Mouse (Mus musculus) T-helper 17 cell (primary cell): ENCODE measurements around the gene Pde8a.

Source experiments
- in situ Hi-C, 2 experiments: fragments of 300-600 bp; cut with MboI, MseI; formaldehyde crosslinking; loops; 1 replicate in 1 of 2; 2 replicates in 1 of 2; pipeline ENCODE4 v1.15.1; 2025; ENCODE audit warnings: high pct_unique_total_duplicates in 2 of 2

Pde8a gene

DNA sequence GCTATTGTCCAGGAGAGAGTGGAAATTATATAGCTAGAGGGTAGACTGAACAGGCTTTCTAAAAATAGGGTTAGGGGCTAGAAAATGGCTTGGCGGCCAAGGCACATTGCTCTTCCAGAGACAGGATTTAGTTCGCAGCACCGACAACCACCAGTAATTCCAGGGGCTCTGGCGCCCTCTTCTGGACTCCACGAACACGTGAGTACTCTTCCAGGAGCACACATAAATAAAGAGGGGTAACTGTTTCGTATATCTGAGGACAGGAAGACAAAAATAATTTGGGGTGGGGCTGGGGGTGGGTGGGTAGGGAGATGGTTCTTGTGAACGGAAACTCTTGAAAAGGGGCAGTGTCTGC is 123.0 kb downstream of the Pde8a start:
- in situ Hi-C loops: no loop called here

DNA sequence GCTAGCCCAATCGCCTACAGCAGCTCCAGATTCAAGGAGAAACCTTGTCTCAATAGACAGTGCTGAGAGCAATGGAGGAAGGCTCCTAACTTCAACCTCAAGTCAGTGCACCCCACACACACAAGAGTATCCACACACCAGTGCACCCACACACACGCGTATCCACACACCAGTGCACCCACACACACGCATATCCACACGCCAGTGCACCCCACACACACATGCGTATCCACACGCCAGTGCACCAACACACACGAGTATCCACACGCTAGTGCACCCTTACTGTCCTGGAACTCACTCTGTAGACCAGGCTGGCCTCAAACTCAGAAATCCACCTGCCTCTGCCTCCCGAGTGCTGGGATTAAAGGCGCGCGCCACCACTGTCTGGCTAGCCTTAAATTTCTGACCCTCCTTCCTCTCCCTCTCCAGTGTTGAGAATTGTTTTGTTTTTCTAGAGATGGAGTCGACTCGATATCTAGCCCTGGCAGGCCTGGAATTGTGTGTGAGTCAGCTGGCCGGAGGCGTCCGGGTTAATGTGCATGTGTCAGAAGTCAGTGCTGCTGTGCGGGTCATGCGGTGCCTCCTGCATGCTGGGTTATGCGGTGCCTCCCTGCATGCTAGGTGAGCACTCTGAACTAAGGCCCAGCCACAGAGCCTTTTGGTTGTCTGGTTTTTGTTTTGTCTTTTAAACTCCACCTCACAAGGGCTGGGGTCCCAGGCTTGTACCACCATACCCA is 124.6 kb downstream of the Pde8a start:
- in situ Hi-C loops: no loop called here

- in situ Hi-C loops: no loop called here
Measured at GRCm38 (mm10) chr7:81338522-81338873, 125.1 kb downstream of the Pde8a start.

DNA sequence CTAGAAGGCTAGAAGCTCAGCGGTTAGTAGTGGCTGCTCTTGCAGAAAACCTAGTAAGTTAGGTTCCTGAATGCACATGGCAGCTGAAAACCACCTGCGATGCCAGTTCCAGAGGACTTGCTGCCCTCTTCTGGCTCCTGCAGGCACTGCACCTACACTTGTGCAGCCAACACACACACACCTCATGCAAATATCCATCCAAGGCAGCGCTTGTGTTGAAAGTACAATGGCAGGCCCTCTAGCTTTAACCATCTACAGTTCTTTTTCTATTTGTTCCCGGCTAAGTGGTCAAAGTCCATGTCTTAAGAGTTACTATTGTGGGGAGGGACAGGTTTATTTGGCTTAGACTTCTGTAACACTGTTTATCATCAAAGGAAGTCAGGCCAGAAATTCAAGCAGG is 126.4 kb downstream of the Pde8a start:
- in situ Hi-C loops: loop anchor here in 1 of 2 experiments (5.0 kb wide), 1 partner anchor 177 kb away; no protein-coding TSS in a partner anchor

DNA sequence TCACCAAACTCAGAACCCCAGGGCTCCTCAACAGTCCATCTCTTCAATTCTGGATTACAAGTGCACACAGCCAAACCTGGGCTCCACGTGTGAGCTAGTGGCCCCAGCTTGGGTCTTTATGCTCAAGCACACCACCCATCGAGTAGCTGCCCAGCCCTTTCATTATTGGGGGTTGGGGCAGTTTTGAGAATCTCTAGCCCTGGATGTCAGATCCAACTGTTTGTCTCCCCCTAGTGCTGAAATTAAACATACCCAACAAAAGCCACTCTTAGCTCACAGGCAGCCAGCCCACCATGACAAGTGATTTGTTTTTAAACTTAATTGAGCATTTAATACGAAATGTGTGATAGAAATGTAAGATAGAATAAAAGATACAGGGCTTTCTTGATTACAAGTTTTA is 128.2 kb downstream of the Pde8a start:
- in situ Hi-C loops: loop anchor here in 1 of 2 experiments (5.0 kb wide), 1 partner anchor 179 kb away; no protein-coding TSS in a partner anchor

DNA sequence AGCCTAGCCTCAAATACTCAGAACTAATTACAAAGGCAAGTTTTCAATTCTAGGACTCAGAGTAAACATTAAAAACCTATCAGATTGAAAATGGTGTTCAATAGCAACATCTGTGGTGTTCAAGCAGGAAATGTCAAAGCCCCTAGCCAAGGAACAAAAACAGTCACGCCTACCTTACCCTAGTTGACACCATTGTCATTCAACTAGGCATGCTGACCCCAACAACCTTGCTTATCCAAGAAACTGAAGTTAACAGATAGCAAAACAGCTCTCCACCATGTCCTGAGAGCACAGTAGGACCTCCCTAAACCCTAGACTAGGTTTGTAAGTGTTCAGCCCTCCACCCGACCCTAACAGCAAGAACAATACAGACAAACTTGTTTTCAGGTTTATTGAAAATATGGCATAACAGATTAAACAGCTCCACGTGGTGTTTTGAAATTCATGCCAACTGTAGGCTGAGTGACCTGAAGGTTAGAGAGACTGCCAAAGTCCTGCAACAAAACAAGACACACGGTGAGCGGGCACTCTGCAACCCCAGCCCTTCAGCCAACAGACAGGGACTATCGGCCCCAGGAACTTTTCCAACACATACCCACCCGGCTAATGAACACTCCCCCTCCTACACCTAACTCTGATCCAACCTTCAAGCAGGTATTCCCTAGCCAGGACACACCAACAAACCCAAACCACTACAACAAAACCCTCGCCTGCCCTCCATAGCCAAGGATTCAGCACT is 129.1 kb downstream of the Pde8a start:
- in situ Hi-C loops: loop anchor here in 1 of 2 experiments (5.0 kb wide), 1 partner anchor 180 kb away; no protein-coding TSS in a partner anchor

- in situ Hi-C loops: loop anchor here in 1 of 2 experiments (5.0 kb wide), 1 partner anchor 181 kb away; no protein-coding TSS in a partner anchor
Measured at GRCm38 (mm10) chr7:81343316-81343715, 129.9 kb downstream of the Pde8a start.

GRCm38 (mm10) chr7:81343831-81344230 is 130.4 kb downstream of the Pde8a start:
- in situ Hi-C loops: loop anchor here in 1 of 2 experiments (5.0 kb wide), 1 partner anchor 182 kb away; no protein-coding TSS in a partner anchor

- in situ Hi-C loops: loop anchor here in 1 of 2 experiments (5.0 kb wide), 1 partner anchor 182 kb away; no protein-coding TSS in a partner anchor
Measured at GRCm38 (mm10) chr7:81344544-81345446, 131.4 kb downstream of the Pde8a start, which contains the start of gene Rps17. Rps17 (minus strand) TSS chr7:81345254.

- in situ Hi-C loops: no loop called here
Measured at GRCm38 (mm10) chr7:81345447-81346170, 132.2 kb downstream of the Pde8a start.

GRCm38 (mm10) chr7:81348206-81348605 is 134.8 kb downstream of the Pde8a start:
- in situ Hi-C loops: no loop called here

DNA sequence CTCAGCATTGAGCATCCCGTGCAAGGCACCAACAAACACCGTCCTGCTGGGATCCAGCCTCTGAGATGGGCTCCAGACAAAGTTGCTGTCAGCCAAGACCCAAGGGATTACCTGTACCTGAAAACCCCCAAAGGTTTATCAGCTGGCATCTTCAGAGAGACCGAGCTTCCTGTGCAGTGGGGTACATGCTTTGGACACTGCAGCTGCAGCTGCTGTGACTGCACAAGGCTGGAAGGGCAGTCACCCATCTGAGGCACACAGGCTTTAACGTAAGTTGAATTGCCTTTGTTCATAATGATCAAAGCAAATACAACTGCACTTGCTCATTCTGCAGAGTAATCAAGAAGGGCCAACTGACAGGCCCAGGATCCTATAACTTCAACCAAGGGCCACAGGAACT is 138.4 kb downstream of the Pde8a start:
- in situ Hi-C loops: loop anchor here in 1 of 2 experiments (5.0 kb wide), 1 partner anchor 410 kb away; the partner anchor contains the start of gene Ramac

DNA sequence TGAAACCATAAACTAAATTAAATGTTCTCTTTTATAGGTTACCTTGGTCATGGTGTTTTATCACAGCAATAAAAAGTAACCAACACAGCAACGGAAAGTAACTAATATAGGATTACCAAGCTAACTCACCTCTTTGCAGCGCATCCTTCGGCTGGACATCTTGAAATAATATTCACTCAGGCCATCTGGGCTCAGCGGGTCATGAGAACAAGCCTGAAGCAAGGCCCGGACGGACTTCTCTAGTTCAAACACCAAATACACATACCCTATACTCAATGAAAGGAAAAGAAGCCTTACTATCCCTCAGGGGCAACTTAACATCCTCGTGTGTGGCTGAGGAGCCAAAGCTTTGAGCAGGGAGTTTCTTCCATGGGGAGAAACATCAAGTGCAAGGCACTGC is 142.3 kb downstream of the Pde8a start:
- in situ Hi-C loops: no loop called here

DNA sequence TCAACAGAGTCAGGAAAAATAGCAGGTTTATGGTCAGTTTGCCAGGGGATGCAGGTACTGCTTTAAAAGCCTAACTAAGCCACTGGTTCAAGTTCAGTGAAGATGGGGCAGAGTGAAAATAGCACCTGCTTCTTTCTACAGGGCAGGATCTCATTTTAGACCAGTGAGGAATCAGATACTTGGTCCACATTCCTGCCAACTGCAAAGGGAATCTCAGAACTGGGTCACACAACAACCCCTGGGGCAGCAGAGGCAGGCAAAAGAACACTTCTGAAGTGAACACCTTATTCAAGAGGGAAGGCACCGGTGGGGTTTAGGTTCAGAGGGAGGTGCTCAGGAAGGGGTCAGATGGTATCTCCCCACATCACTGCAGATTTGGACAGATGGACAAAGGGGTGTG is 143.0 kb downstream of the Pde8a start:
- in situ Hi-C loops: no loop called here

- in situ Hi-C loops: no loop called here
Measured at GRCm38 (mm10) chr7:81356975-81357374, 143.6 kb downstream of the Pde8a start.

DNA sequence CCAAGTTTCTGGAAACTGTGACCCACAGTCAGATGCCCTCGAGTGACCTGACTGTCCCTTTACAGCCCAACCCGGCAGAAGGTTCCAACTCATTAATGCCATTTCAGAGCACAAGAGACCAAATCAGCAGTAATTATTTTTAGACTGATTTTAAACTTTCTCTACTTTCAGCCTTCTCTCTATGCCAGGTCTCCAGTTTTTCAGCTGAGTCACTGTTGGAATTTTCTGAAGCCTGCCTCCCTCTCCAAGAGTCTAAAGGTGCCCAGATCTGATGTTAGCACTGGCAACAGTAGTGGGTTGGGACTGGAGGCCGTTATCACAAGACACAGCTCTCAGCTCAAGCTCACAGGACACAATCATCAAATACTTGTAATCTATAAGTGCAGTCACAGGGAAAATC is 154.6 kb downstream of the Pde8a start:
- in situ Hi-C loops: no loop called here

GRCm38 (mm10) chr7:81369724-81370123 is 156.3 kb downstream of the Pde8a start:
- in situ Hi-C loops: no loop called here

- in situ Hi-C loops: no loop called here
Measured at GRCm38 (mm10) chr7:81371811-81372210, 158.4 kb downstream of the Pde8a start.

DNA sequence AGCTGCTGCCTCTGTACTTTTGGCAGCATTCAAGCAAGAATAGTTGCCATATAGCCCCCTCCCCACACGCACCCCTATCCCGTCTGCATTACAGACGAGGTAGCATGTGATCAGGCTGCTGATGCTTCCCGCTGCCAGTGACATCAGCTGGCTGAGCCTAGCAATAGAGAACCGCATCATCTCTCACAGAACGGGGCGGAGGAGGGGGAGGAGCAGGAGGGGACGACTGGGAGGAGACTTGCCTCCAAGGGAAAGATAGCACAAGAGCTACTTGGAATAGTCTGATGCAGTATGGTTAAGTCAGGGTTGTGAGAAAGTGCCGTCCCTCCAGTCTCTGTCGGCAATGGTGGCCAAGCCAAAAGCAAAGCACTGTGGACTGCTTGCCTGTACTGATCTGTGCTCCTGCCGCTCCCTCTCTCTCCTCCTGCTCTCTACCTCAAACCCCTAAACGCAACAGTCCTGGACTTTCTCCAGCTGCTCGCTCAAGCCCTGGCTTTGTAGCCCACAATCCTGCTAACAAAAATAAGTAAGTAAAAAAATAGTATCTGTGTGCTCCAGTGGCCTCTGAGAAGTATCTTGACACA is 159.0 kb downstream of the Pde8a start:
- in situ Hi-C loops: no loop called here

DNA sequence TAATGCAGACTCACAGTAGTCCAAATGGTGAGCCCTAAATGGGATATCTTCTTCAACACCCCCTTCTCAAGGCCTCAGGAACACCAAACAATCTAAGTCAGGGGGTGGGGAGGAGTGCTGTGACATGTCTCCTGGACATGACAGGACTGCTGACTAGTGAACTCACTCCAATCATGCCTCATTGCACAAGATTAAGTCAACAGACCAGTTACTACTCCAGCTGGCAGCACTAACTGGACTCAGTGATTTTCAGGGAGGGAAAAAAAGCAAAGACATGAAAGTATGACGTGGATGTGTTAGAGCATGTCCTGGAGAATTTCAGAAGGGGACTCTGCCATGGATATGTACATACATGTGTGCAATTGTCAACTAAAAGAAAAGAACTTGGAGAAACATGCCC is 166.0 kb downstream of the Pde8a start:
- in situ Hi-C loops: no loop called here
